Mouse (Mus musculus) left cerebral cortex, postnatal 25 days (tissue): Measurements from ENCODE around the gene Zyx. TPM values are rescaled to one million over a fixed set of nuclear protein-coding genes. Genes with fewer than 3 reads are reported as not detected.

Experiments used
- DNase-seq, 2 experiments: peaks; one replicate each; pipeline ENCODE4 v3.0.0; 2022; ENCODE audit warnings: low spot score in 2 of 2, mixed read lengths in 1 of 2
- intact Hi-C: fragments of 180-260 bp; cut with DNase I; formaldehyde crosslinking; loops from one replicate; pipeline ENCODE4 v1.15.1; 2025
- total RNA-seq, 2 experiments: library from RNA; stranded (reverse); gene quantifications; 2 replicates each; pipeline ENCODE4 v1.2.3; 2021

Zyx gene
- total RNA-seq, 2 experiments from 2014 or later: 51.4 to 53.4 TPM

- DNase-seq: no peak
- intact Hi-C loops: no loop called here
Measured at GRCm38 (mm10) chr6:42362497-42362896, 13.1 kb downstream of the Zyx start.

- intact Hi-C loops: no loop called here
- DNase-seq: no peak
Measured at GRCm38 (mm10) chr6:42362974-42363373, 13.5 kb downstream of the Zyx start.

- intact Hi-C loops: no loop called here
- DNase-seq: no peak
Measured at GRCm38 (mm10) chr6:42364066-42364465, 14.6 kb downstream of the Zyx start.

GRCm38 (mm10) chr6:42364607-42365006, 15.2 kb downstream of the Zyx start:
- intact Hi-C loops: no loop called here
- DNase-seq: no peak

GRCm38 (mm10) chr6:42365215-42365614, 15.8 kb downstream of the Zyx start:
- intact Hi-C loops: no loop called here
- DNase-seq: no peak

- intact Hi-C loops: no loop called here
- no peak for DNase-seq
Measured at GRCm38 (mm10) chr6:42369870-42370269, 20.4 kb downstream of the Zyx start.

GRCm38 (mm10) chr6:42370630-42371363, 21.4 kb downstream of the Zyx start:
- intact Hi-C loops: no loop called here
- DNase-seq: no peak

GRCm38 (mm10) chr6:42372001-42372400, 22.6 kb downstream of the Zyx start:
- intact Hi-C loops: no loop called here
- no peak for DNase-seq

- DNase-seq: no peak
- intact Hi-C loops: no loop called here
Measured at GRCm38 (mm10) chr6:42372421-42372815, 23.0 kb downstream of the Zyx start.

- intact Hi-C loops: no loop called here
- peak in 1 of 2 experiments; percentile 54 for DNase-seq
Measured at GRCm38 (mm10) chr6:42372816-42373547, 23.6 kb downstream of the Zyx start, which contains the start of gene Epha1. Epha1 (minus strand) TSS chr6:42373268.

- no peak for DNase-seq
- intact Hi-C loops: no loop called here
Measured at GRCm38 (mm10) chr6:42373669-42374430, 24.4 kb downstream of the Zyx start.

GRCm38 (mm10) chr6:42374701-42375100, 25.3 kb downstream of the Zyx start:
- no peak for DNase-seq
- intact Hi-C loops: no loop called here

- intact Hi-C loops: no loop called here
- no peak for DNase-seq
Measured at GRCm38 (mm10) chr6:42375131-42375530, 25.7 kb downstream of the Zyx start.

GRCm38 (mm10) chr6:42376016-42376415, 26.6 kb downstream of the Zyx start:
- intact Hi-C loops: no loop called here
- no peak for DNase-seq

GRCm38 (mm10) chr6:42376504-42377019, 27.1 kb downstream of the Zyx start:
- DNase-seq: peak in 1 of 2 experiments; percentile 48
- intact Hi-C loops: no loop called here

GRCm38 (mm10) chr6:42377280-42377679, 27.9 kb downstream of the Zyx start:
- intact Hi-C loops: no loop called here
- DNase-seq: no peak

GRCm38 (mm10) chr6:42379551-42379950, 30.1 kb downstream of the Zyx start:
- no peak for DNase-seq
- intact Hi-C loops: no loop called here

GRCm38 (mm10) chr6:42380416-42381144, 31.1 kb downstream of the Zyx start:
- peak in 1 of 2 experiments; percentile 34 for DNase-seq

GRCm38 (mm10) chr6:42381221-42381620, 31.8 kb downstream of the Zyx start:
- intact Hi-C loops: loop anchor here (2.0 to 5.0 kb wide), 2 partner anchors 154 to 201 kb away; no protein-coding TSS in a partner anchor
- DNase-seq: no peak

More at GRCm38 (mm10) chr6:42380416-42381144, 31.1 kb downstream of the Zyx start:
- intact Hi-C loops: loop anchor here (2.0 to 5.0 kb wide), 2 partner anchors 154 to 202 kb away; no protein-coding TSS in a partner anchor
